Mouse (Mus musculus): Measurements from ENCODE around the gene Ceacam1.
"Not testable (repeated sequence)": the region's sequence is repeated elsewhere in the genome, so short reads cannot be mapped to it uniquely, and the experiment has no call there.

- TF ChIP-seq GATA1 (IDR thresholded peaks at IDR 0.05; ENCODE audit: borderline replicate concordance, low read length); FLI1 (IDR thresholded peaks at IDR 0.05; ENCODE audit: low read length): not testable (repeated sequence)
Measured at GRCm38 (mm10) chr7:25471821-25472220, 5.6 kb downstream of the Ceacam1 start.

Data from megakaryocyte, embryonic 14.5 days (primary cell).